Mouse (Mus musculus) cerebellum, adult 11-12 months (tissue): ENCODE measurements around the gene Adam15.

Experiments
- DNase-seq: peaks from one replicate; pipeline ENCODE4 v3.0.0; 2022

The Adam15 gene

GRCm38 (mm10) chr3:89383651-89384255 lies 34.0 kb upstream of the Adam15 start:
- no peak for DNase-seq

GRCm38 (mm10) chr3:89382950-89383349 lies 33.2 kb upstream of the Adam15 start:
- DNase-seq, result no peak

GRCm38 (mm10) chr3:89382033-89382882 lies 32.5 kb upstream of the Adam15 start:
- DNase-seq, result no peak

GRCm38 (mm10) chr3:89381233-89381632 lies 31.4 kb upstream of the Adam15 start:
- DNase-seq, result no peak

GRCm38 (mm10) chr3:89380711-89381110 lies 30.9 kb upstream of the Adam15 start:
- no peak for DNase-seq

- DNase-seq, result no peak
Observed at GRCm38 (mm10) chr3:89380291-89380690, 30.5 kb upstream of the Adam15 start.

GRCm38 (mm10) chr3:89379388-89380131 lies 29.8 kb upstream of the Adam15 start:
- DNase-seq, result no peak

- peak; percentile 65 for DNase-seq
Observed at GRCm38 (mm10) chr3:89378394-89379067, 28.7 kb upstream of the Adam15 start.

- DNase-seq, result no peak
Observed at GRCm38 (mm10) chr3:89377831-89378230, 28.0 kb upstream of the Adam15 start.

- DNase-seq, result no peak
Observed at GRCm38 (mm10) chr3:89373581-89374231, 23.9 kb upstream of the Adam15 start.

- DNase-seq, result no peak
Observed at GRCm38 (mm10) chr3:89367338-89367737, 17.5 kb upstream of the Adam15 start.

GRCm38 (mm10) chr3:89365486-89366414 lies 16.0 kb upstream of the Adam15 start:
- no peak for DNase-seq

- no peak for DNase-seq
Observed at GRCm38 (mm10) chr3:89365153-89365485, 15.3 kb upstream of the Adam15 start, which contains the start of gene Dcst1. TSS of gene Dcst1 (minus strand) at chr3:89365253.

GRCm38 (mm10) chr3:89364631-89365030 lies 14.8 kb upstream of the Adam15 start:
- DNase-seq, result no peak

- no peak for DNase-seq
Observed at GRCm38 (mm10) chr3:89361675-89362074, 11.9 kb upstream of the Adam15 start, which contains the start of gene Dcst2. TSS of gene Dcst2 (plus strand) at chr3:89361975.

- DNase-seq, result no peak
Observed at GRCm38 (mm10) chr3:89360237-89360636, 10.4 kb upstream of the Adam15 start.

- DNase-seq, result no peak
Observed at GRCm38 (mm10) chr3:89359630-89360029, 9.8 kb upstream of the Adam15 start.

- no peak for DNase-seq
Observed at GRCm38 (mm10) chr3:89356029-89356428, 6.2 kb upstream of the Adam15 start.

GRCm38 (mm10) chr3:89355512-89355902 lies 5.7 kb upstream of the Adam15 start:
- no peak for DNase-seq

- peak; percentile 80 for DNase-seq
Observed at GRCm38 (mm10) chr3:89354816-89355511, 5.2 kb upstream of the Adam15 start.

- no peak for DNase-seq
Observed at GRCm38 (mm10) chr3:89351271-89351670, 1.5 kb upstream of the Adam15 start.
